Mouse (Mus musculus) myocyte (in vitro differentiated cells): ENCODE measurements around the gene Hspb9.

Experiments used
- CEBPB ChIP-seq: IDR thresholded peaks from 2 replicates; pipeline ENCODE4 v1.6.1; 2011; ENCODE audit warnings: mild to moderate bottlenecking, moderate library complexity; ENCODE audit not compliant: poor library complexity, insufficient read depth, severe bottlenecking
- E2F4 ChIP-seq: IDR thresholded peaks from one replicate; pipeline ENCODE4 v1.6.1; 2011; ENCODE audit warnings: mild to moderate bottlenecking, control low read depth, moderate library complexity; ENCODE audit not compliant: insufficient read depth
- MYOG ChIP-seq, 3 experiments: IDR thresholded peaks; one replicate each; pipeline ENCODE4 v1.6.1; 2011; ENCODE audit warnings: control low read depth in 2 of 3, low read depth in 2 of 3, mild to moderate bottlenecking in 2 of 3; ENCODE audit not compliant: insufficient read length in 2 of 3, control insufficient read depth in 1 of 3, insufficient read depth in 1 of 3
- POLR2A ChIP-seq: IDR thresholded peaks from one replicate; pipeline ENCODE4 v1.6.1; 2011; ENCODE audit warnings: low read depth, mild to moderate bottlenecking, control low read depth, moderate library complexity; ENCODE audit not compliant: insufficient read length
- SRF ChIP-seq: IDR thresholded peaks from one replicate; pipeline ENCODE4 v1.6.1; 2011; ENCODE audit warnings: low read depth; ENCODE audit not compliant: control insufficient read depth, insufficient read length
- TCF3 ChIP-seq: IDR thresholded peaks from one replicate; pipeline ENCODE4 v1.6.1; 2011; ENCODE audit warnings: low read depth, control low read depth; ENCODE audit not compliant: insufficient read length
- USF1 ChIP-seq: IDR thresholded peaks from one replicate; pipeline ENCODE4 v1.6.1; 2011; ENCODE audit warnings: low read depth, mild to moderate bottlenecking, control low read depth, moderate library complexity

GRCm38 (mm10) chr11:100741348-100741747, 27.7 kb downstream of the Hspb9 start:
- TF ChIP-seq POLR2A (no peak), MYOG (IDR thresholded peaks at IDR 0.05; ENCODE audit: control insufficient read depth in 1 of 3, insufficient read depth in 1 of 3, insufficient read length in 2 of 3, low read depth in 2 of 3) (peak; percentile 62 to 98 (median 95)), CEBPB (no peak), E2F4 (no peak), USF1 (no peak), SRF (no peak), TCF3 (peak; percentile 73)
